Mouse (Mus musculus) frontal cortex, postnatal 10 days (tissue): ENCODE data around the gene Mybpc1.
A peak's percentile ranks its signal among the peaks of the same experiment; 100 is the strongest.
"Not testable (repeated sequence)": the region's sequence is repeated elsewhere in the genome, so short reads cannot be mapped to it uniquely, and the experiment has no call there.

ENCODE experiments used
- DNase-seq, 2 experiments: peaks; one replicate each; pipeline ENCODE4 v3.0.0; 2022; ENCODE audit warnings: low spot score in 2 of 2, mixed read lengths in 1 of 2

The Mybpc1 gene

DNA sequence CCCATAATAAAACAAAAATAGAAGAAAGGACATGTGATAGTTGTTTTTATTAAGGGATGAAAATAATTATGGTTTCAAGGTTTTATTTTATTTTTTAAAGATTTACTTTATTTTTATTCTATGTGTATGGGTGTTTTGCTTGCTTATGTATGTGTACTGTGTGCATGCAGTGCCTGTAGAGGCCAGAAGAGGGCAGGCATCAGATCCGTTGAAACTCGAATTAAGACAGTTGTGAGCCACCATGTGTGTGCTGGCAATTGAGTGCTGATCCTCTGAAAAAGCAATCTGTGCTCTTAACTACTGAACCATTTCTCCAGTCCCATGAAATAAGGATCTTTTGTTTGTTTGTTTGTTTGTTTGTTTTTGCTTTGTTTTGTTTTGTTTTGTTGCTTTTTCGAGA, 54.7 kb downstream of the Mybpc1 start:
- no peak for DNase-seq

GRCm38 (mm10) chr10:88547635-88548034, 57.3 kb downstream of the Mybpc1 start:
- DNase-seq, result no peak

GRCm38 (mm10) chr10:88530631-88531030, 74.3 kb downstream of the Mybpc1 start:
- DNase-seq, result no peak

GRCm38 (mm10) chr10:88524016-88524415, 80.9 kb downstream of the Mybpc1 start:
- DNase-seq, result no peak

DNA sequence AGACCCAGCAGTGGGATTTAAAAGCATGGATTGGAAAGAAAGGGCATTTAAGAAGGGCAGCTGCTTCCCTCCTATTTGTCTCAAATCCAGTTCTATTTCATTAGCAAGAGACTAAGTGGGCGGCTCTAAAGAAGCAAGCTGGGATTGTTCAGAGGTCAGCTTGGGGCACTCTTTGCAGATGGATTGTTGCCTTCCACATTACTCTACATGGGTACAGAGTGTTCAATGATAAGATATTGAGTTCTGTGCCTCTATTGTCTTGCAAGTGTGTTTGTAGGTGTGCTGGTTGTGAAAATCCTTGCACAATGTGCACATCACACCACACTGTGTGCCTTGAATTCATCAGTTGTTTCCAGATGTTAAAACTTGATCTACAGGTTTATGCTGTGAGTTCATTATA, 81.7 kb downstream of the Mybpc1 start:
- DNase-seq, result no peak

- no peak for DNase-seq
Measured at GRCm38 (mm10) chr10:88522795-88523194, 82.2 kb downstream of the Mybpc1 start.

DNA sequence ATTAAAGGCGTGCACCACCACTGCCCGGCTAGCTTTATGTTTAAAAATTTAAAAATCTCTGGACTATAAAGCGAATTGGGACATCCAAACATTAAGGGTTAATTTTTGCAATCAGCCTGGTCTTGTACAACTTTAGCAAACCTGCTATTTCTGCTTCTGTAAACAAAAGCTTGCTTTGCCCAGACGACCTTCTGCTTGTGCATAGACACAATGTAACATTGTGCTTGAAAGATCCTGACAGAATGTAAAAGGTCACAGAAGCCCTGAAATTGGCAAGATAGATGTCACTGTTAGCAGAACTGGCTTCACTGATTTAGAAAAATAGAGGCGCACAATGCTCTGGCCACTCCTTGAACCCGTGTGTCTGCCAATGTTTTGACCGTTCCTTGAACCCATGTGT, 89.9 kb downstream of the Mybpc1 start:
- DNase-seq, result not testable (repeated sequence)

GRCm38 (mm10) chr10:88514495-88514894, 90.5 kb downstream of the Mybpc1 start:
- DNase-seq, result peak; percentile 35 to 37

DNA sequence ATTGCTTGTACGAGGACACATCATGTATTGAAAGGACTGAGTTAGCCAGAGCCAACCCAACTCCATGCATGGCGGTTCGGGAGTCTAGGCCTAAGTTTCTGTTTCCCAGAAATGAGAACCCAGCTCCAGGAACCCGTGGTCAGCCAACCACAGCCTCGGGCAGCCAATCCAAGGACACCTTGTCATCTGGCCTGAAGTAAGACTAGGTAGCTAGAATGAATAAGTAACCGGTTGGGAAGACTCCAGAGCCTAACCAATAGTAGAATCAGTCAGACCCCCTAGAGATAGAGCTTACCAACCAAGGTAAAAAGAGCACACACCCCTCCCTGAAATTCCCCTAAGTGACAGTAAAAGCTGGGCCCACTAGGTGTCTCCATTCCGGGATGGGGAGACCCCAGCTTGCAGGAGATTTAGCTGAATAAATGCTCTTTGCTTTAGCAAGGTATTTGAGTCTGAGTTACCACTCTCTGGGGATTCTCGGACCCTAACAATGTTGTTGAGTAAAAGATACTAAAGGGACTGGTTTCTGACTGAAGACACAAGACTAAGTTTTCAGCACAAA, 91.3 kb downstream of the Mybpc1 start:
- no peak for DNase-seq

- no peak for DNase-seq
Measured at GRCm38 (mm10) chr10:88511355-88511754, 93.6 kb downstream of the Mybpc1 start.

GRCm38 (mm10) chr10:88510503-88511271, 94.3 kb downstream of the Mybpc1 start:
- no peak for DNase-seq

- DNase-seq, result no peak
Measured at GRCm38 (mm10) chr10:88507691-88508143, 97.2 kb downstream of the Mybpc1 start.

DNA sequence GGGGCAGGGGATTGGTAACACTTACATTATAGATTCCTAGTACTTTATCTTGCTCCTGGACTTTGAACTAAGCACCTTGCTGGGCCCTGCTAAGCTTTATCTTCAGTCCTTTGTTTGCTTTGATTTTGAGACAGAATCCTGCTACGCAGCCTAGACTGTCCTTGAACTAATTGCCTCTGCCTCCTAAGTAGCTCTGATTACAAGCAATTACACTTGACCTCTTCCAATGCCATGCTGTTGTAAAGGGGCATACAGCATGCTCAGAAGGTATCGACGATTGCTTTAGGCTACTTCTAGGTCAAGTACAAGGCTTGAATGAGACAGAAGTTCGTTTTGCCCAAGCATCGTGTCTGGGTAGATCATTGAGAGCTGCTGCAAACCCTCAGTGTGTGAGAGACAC, 99.7 kb downstream of the Mybpc1 start:
- no peak for DNase-seq

GRCm38 (mm10) chr10:88504481-88504880, 100.5 kb downstream of the Mybpc1 start:
- DNase-seq, result no peak

- DNase-seq, result peak; percentile 63 to 77
Measured at GRCm38 (mm10) chr10:88503421-88504314, 101.3 kb downstream of the Mybpc1 start, which contains the start of gene Chpt1. TSS of gene Chpt1 (minus strand) at chr10:88504073.

GRCm38 (mm10) chr10:88502919-88503318, 102.0 kb downstream of the Mybpc1 start:
- no peak for DNase-seq

DNA sequence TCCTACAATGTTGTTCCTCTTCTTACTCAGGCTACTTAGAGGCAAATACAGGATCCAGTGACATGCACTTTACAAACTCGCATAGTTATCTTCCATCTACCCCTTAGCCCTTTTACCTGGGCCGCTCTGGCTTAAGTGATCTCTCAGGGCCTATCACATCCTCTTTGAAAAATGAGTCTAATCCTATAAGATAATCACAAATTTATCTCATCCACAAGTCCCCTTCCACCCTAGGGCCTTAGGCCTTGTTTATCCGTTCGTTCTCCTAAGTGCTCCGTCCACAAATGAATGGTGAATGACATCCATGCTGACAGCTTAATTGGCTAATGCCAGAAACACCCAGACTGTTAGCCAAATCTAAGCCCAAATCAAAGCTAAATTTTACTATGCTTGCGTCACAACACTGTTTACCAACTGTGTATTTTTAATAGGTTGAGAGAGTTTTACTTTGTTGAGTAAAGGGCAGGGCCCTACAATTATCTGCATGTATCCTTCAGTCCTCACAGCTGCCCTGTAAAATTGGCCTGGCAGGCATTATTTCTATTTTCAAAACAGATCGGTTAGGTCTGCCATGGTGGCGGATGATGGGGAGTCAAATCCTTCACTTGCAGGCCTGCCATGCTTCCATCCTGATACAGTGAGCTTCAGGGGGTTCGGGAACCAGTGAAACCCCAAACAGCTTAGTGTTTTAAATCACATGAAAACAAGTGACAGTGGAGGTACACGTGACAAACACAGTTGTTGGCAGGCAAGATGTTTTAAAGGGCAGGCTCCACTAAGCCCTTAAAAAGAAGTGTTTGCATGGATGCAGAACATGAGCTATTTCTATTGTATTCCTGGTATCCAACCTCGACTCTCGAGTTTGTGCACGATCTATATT, 102.8 kb downstream of the Mybpc1 start:
- no peak for DNase-seq

DNA sequence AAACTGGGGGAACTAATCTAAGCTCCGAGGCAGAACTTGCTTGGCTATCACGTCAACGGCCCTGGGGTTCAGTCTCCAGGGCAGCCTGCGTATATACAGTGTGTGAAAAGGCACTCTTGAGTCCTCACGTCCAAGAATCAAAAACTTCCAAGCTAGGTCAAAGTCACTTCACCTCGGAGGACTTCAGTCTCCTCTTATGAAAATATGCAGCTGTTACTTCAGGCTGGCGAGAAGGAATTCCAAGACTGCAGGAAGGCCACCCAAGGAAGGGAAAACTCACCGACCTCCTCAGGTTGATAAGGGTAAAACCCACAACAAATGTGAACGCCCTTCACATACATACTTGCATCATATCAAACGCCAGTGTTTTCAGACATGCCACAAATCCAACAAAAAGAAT, 103.6 kb downstream of the Mybpc1 start:
- DNase-seq, result no peak

DNA sequence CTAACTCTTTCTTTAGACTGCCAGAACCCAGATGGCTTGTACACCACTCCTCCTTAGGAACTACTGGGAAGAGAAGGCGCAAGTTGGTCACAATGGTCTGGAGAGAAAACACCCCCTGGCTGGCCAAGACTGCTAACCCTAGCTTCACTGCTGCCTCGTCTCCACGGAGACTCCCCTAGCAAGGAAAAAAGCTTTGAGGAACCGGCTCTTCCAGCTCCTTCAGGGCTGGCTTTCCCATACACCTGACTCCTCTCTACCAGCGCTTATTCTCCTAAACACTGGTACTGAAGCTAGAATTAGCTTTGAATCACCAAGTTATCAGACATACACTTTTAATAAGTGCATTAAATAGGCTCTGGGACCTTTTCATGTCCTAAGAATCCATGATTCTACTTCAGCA, 105.0 kb downstream of the Mybpc1 start:
- no peak for DNase-seq

GRCm38 (mm10) chr10:88496864-88497564, 107.9 kb downstream of the Mybpc1 start:
- no peak for DNase-seq
